Mouse (Mus musculus) layer of hippocampus, adult 8-10 months (tissue): ENCODE data around the gene Pced1b. TPM values are rescaled to one million over a fixed set of nuclear protein-coding genes. Genes with fewer than 3 reads are reported as not detected.

Experiments
- DNase-seq, 2 experiments: peaks; one replicate each; pipeline ENCODE4 v3.0.0; 2022; ENCODE audit warnings: low spot score in 2 of 2
- total RNA-seq, 4 experiments: library from RNA; stranded (reverse); gene quantifications; 2 replicates each; pipeline ENCODE4 v1.2.4; 2022

Gene Pced1b
- total RNA-seq, 4 experiments from 2014 or later: 7.2 to 11.4 (median 10.5) TPM

- no peak for DNase-seq
Observed at GRCm38 (mm10) chr15:97390778-97391177, 143.9 kb downstream of the Pced1b start.

GRCm38 (mm10) chr15:97391436-97391835 is 144.5 kb downstream of the Pced1b start:
- DNase-seq: no peak

- no peak for DNase-seq
Observed at GRCm38 (mm10) chr15:97394561-97394960, 147.7 kb downstream of the Pced1b start.

- DNase-seq: no peak
Observed at GRCm38 (mm10) chr15:97396586-97397299, 149.8 kb downstream of the Pced1b start.

GRCm38 (mm10) chr15:97397793-97398192 is 150.9 kb downstream of the Pced1b start:
- DNase-seq: no peak

GRCm38 (mm10) chr15:97400866-97401265 is 154.0 kb downstream of the Pced1b start:
- DNase-seq: no peak

- DNase-seq: no peak
Observed at GRCm38 (mm10) chr15:97404483-97404882, 157.6 kb downstream of the Pced1b start.

GRCm38 (mm10) chr15:97404998-97405397 is 158.1 kb downstream of the Pced1b start:
- no peak for DNase-seq

- DNase-seq: no peak
Observed at GRCm38 (mm10) chr15:97406105-97406504, 159.2 kb downstream of the Pced1b start.

GRCm38 (mm10) chr15:97407496-97408454 is 160.9 kb downstream of the Pced1b start:
- DNase-seq: peak in 1 of 2 experiments; percentile 12

- DNase-seq: no peak
Observed at GRCm38 (mm10) chr15:97411136-97411535, 164.2 kb downstream of the Pced1b start.

GRCm38 (mm10) chr15:97411671-97412070 is 164.8 kb downstream of the Pced1b start:
- no peak for DNase-seq

- DNase-seq: no peak
Observed at GRCm38 (mm10) chr15:97412308-97412707, 165.4 kb downstream of the Pced1b start.

GRCm38 (mm10) chr15:97412861-97413260 is 166.0 kb downstream of the Pced1b start:
- DNase-seq: no peak

- no peak for DNase-seq
Observed at GRCm38 (mm10) chr15:97414718-97415413, 168.0 kb downstream of the Pced1b start.

- DNase-seq: no peak
Observed at GRCm38 (mm10) chr15:97415426-97415946, 168.6 kb downstream of the Pced1b start.

GRCm38 (mm10) chr15:97420292-97420691 is 173.4 kb downstream of the Pced1b start:
- DNase-seq: no peak

GRCm38 (mm10) chr15:97421533-97421932 is 174.6 kb downstream of the Pced1b start:
- no peak for DNase-seq

GRCm38 (mm10) chr15:97422212-97422944 is 175.5 kb downstream of the Pced1b start:
- no peak for DNase-seq

GRCm38 (mm10) chr15:97424375-97424774 is 177.5 kb downstream of the Pced1b start:
- no peak for DNase-seq

- no peak for DNase-seq
Observed at GRCm38 (mm10) chr15:97424961-97425360, 178.1 kb downstream of the Pced1b start.
